Mouse (Mus musculus) layer of hippocampus, adult 2 months (tissue): ENCODE data around the gene Lrch4. TPM values are rescaled to one million over a fixed set of nuclear protein-coding genes. Genes with fewer than 3 reads are reported as not detected.

Experiments used
- DNase-seq, 2 experiments: peaks; one replicate each; pipeline ENCODE4 v3.0.0; 2022; ENCODE audit warnings: low spot score in 2 of 2
- H3K27ac ChIP-seq: fragments of 200-600 bp; 2 replicates; pipeline ENCODE4 v1.8.1; 2022
- H3K4me3 ChIP-seq: fragments of 200-600 bp; 2 replicates; pipeline ENCODE4 v1.8.1; 2022; ENCODE audit warnings: mild to moderate bottlenecking
- CTCF ChIP-seq: fragments of 200-600 bp; conservative IDR thresholded peaks from 2 replicates; pipeline ENCODE4 v1.8.1; 2022; ENCODE audit warnings: antibody characterized with exemption, mild to moderate bottlenecking, moderate library complexity
- total RNA-seq, 2 experiments: library from RNA; stranded (reverse); gene quantifications; 2 replicates each; pipeline ENCODE4 v1.2.3; 2021

The Lrch4 gene
- total RNA-seq, 2 experiments from 2014 or later: 25.4 to 28.1 TPM

DNA sequence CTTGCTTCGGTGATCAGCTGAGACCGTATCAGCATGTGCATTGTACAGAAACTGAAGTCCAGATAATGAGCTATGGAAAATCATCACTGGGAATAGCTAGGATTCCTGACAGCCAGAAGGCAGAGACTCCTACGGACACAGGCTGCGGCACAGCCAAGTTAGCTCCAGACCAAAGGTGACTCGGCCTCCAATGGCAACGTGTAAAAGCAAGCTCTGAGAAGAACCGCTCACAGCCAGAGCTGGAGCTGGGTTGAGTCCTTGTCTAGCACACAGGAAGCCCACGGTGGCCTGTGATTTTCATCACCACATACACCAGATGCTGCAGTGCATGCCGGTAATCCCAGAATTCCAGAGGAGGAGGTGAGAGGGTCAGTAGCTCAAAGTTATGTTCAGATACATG lies 61.6 kb downstream of the Lrch4 start:
- DNase-seq: no peak
- Histone ChIP-seq H3K27ac (no peak overlapping the region), H3K4me3 (no peak overlapping the region)
- TF ChIP-seq CTCF: no peak

Other genes with a start within 250 kb of the Lrch4 start
- gene Zan, start 152.1 kb upstream of the Lrch4 start, total RNA-seq: under 1 TPM; 0.36 to 0.49 TPM
- 10 to 100 TPM; 33.8 to 35.1 TPM for gene Pop7, start 126.6 kb upstream of the Lrch4 start, total RNA-seq
- gene Gigyf1, start 110.6 kb upstream of the Lrch4 start, total RNA-seq: 10 to 100 TPM; 61.9 to 63.5 TPM
- not detected for gene Epo, start 95.9 kb upstream of the Lrch4 start, total RNA-seq
- 100 to 1,000 TPM; 600 to 607 TPM for gene Gnb2, start 95.6 kb upstream of the Lrch4 start, total RNA-seq
- 100 to 1,000 TPM; 138 to 142 TPM for gene Actl6b, start 75.6 kb upstream of the Lrch4 start, total RNA-seq
- gene Tfr2, start 59.3 kb upstream of the Lrch4 start, total RNA-seq: 10 to 100 TPM; 16.7 to 20.2 TPM
- 10 to 100 TPM; 26.2 to 29.3 TPM for gene Mospd3, start 28.1 kb upstream of the Lrch4 start, total RNA-seq
- 1 to 10 TPM; 6.1 to 8.4 TPM for gene Pcolce, start 15.3 kb upstream of the Lrch4 start, total RNA-seq
- under 1 TPM in 1 of 2 experiments, not detected in 1; 0.56 TPM for gene Fbxo24, start 119 bp upstream of the Lrch4 start, total RNA-seq
- gene Gm20605, start 54 bp downstream of the Lrch4 start, total RNA-seq: 10 to 100 TPM; 15.5 to 19.7 TPM
- gene Sap25, start 12.2 kb downstream of the Lrch4 start, total RNA-seq: 10 to 100 TPM in 1 of 2 experiments, 1 to 10 TPM in 1; 8.4 to 16.4 TPM
- under 1 TPM in 1 of 2 experiments, not detected in 1; 0.15 TPM for gene Irs3, start 16.6 kb downstream of the Lrch4 start, total RNA-seq
- 10 to 100 TPM; 64.1 to 67.3 TPM for gene Agfg2, start 55.6 kb downstream of the Lrch4 start, total RNA-seq
- 10 to 100 TPM; 70.4 to 72.5 TPM for gene Nyap1, start 112.5 kb downstream of the Lrch4 start, total RNA-seq
- gene Tsc22d4, start 116.6 kb downstream of the Lrch4 start, total RNA-seq: 100 to 1,000 TPM; 160 to 174 TPM
- gene Ppp1r35, start 149.7 kb downstream of the Lrch4 start, total RNA-seq: 10 to 100 TPM; 19.8 to 25.4 TPM
- 10 to 100 TPM; 43.6 to 49.2 TPM for gene Mepce, start 158.5 kb downstream of the Lrch4 start, total RNA-seq
- gene Zcwpw1, start 158.7 kb downstream of the Lrch4 start, total RNA-seq: 1 to 10 TPM; 5.7 to 8.1 TPM
- 1 to 10 TPM in 1 of 2 experiments, under 1 TPM in 1; 0.54 to 1.1 TPM for gene Pilra, start 207.2 kb downstream of the Lrch4 start, total RNA-seq
- not detected for gene Pilrb1, start 229.0 kb downstream of the Lrch4 start, total RNA-seq
- not detected for gene Pilrb2, start 242.7 kb downstream of the Lrch4 start, total RNA-seq